ENCODE assay signal across 9 mouse cellular contexts in the genomic region with DNA sequence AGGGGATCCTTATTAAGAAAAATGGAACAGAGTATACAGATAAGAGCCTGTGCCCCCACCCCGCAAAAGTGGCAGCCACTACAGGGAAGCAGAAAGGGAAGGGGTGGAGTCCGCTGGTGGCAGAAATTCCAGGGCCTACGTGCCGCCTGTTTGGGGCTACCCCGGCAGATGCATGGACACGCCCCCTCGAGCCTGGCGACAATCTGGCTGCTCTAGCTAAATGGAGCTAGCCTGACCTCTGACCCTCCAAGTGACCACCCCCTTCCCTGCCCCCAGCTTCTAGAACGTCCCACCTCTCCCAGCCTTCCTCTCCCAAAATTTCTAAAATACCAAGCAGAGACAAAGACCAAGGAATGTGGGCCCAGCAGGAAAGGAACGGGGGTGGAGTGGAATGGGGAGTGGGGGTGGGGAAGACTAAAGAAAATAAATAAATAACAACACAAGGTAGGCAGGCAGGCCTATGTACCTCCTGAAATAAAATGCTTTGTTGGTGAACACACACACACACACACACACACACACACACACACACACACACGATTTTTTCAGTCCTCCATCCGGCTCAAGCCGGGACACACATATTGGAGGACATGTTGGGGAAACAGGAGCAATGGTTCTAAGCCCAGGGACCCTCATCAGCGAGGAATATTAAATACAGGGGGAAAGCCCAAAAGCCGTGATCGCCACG. TPM values are rescaled to one million over a fixed set of nuclear protein-coding genes. Genes with fewer than 3 reads are reported as not detected.
DNase-seq lines count a peak whose midpoint lies in the region; ATAC-seq lines count a peak whose summit lies in the region.
"Had no signal": no experiment of that assay in that cellular context is flagged by ENCODE, and none has a peak within 500 bp of the region (broad histone marks: within the 10 kb centered on the region; RNA-seq: fewer than 3 reads in every experiment).

No protein-coding gene starts in this region.

- intact Hi-C loops in left cerebral cortex, postnatal 4 days (cut with DNase I), result no loop called here
- intact Hi-C loops in left cerebral cortex, postnatal 25 days (cut with DNase I), result no loop called here

- H3K27ac ChIP-seq in forebrain, embryonic 12.5 days, result no peak overlapping the region
- H3K27ac ChIP-seq in liver, embryonic 15.5 days (replicated peaks), result no peak overlapping the region; the same call in 1 of the 2 replicates

- H3K9ac ChIP-seq in forebrain, embryonic 12.5 days, result no peak overlapping the region
- no peak overlapping the region for H3K9ac ChIP-seq in liver, embryonic 15.5 days

- no peaks in the 10 kb centered on the region for H3K9me3 ChIP-seq in forebrain, embryonic 12.5 days
- no peaks in the 10 kb centered on the region for H3K9me3 ChIP-seq in liver, embryonic 15.5 days (replicated peaks)

- peak overlapping the region; percentile 31 for H3K4me2 ChIP-seq in forebrain, embryonic 12.5 days
- H3K4me2 ChIP-seq in liver, embryonic 15.5 days, result peak overlapping the region; percentile 30

- H3K4me1 ChIP-seq in forebrain, embryonic 12.5 days, result peaks cover 40% of the 10 kb centered on the region
- H3K4me1 ChIP-seq in liver, embryonic 15.5 days (replicated peaks), result peaks cover 20% of the 10 kb centered on the region

- 0 out of 2 replicates have a peak, but pooled peaks cover 3% of the 10 kb centered on the region for H3K27me3 ChIP-seq in forebrain, embryonic 12.5 days
- H3K27me3 ChIP-seq in liver, embryonic 15.5 days, result no peaks in the 10 kb centered on the region

- ATAC-seq in forebrain, embryonic 12.5 days (ENCODE audit: low FRiP score), result peak; percentile 64
- ATAC-seq in liver, embryonic 15.5 days (ENCODE audit: insufficient read depth), result peak; percentile 54; the same call in 1 of the 2 replicates
- ATAC-seq in monocyte, adult 5-6 weeks (replicated peaks; ENCODE audit: insufficient number of reproducible peaks, low FRiP score, low TSS enrichment, poor library complexity, severe bottlenecking), result no peak

- no peak overlapping the region for H3K4me3 ChIP-seq in forebrain, embryonic 12.5 days (replicated peaks)
- no peak overlapping the region for H3K4me3 ChIP-seq in liver, embryonic 15.5 days (replicated peaks)

- 7% methylated on average over 17 of the region's 17 CpGs for WGBS in forebrain, embryonic 12.5 days
- WGBS in liver, embryonic 15.5 days (ENCODE audit: insufficient replicate concordance), result 27% methylated on average over 17 of the region's 17 CpGs

- DNase-seq in left cerebral cortex, postnatal 4 days, result peak; percentile 23
- no peak for DNase-seq in left cerebral cortex, postnatal 25 days (ENCODE audit: low spot score in 2 of 2)
- peak; percentile 57 for DNase-seq in hindlimb bud, embryonic 11.5 days (ENCODE audit: extremely low spot score, low read depth, low spot score)
- no peak for DNase-seq in layer of hippocampus, adult 11-12 months (ENCODE audit: low spot score)
- no peak for DNase-seq in cerebellum, adult 11-12 months

- no peaks in the 10 kb centered on the region for H3K36me3 ChIP-seq in forebrain, embryonic 12.5 days (replicated peaks)
- H3K36me3 ChIP-seq in liver, embryonic 15.5 days (replicated peaks), result no peaks in the 10 kb centered on the region

RNA-seq across cellular contexts. Expression of gene C130032M10Rik, which starts 12.6 kb away (rescaled TPM):
- not detected for total RNA-seq in left cerebral cortex, postnatal 4 days (2021)
- total RNA-seq in left cerebral cortex, postnatal 25 days (2021), result not detected
- polyA plus RNA-seq in forebrain, embryonic 12.5 days (2016; fragmentation: Nextera tagmentation; extraction: Ambion mirVana), result not detected in 2 replicates
- not detected in 2 replicates for polyA plus RNA-seq in liver, embryonic 15.5 days (2015; fragmentation: Nextera tagmentation; extraction: Ambion mirVana)
- not detected in 3 replicates for total RNA-seq in monocyte, adult 5-6 weeks (2017)
- polyA plus RNA-seq: large intestine, adult 2 months had no signal

RNA-seq across cellular contexts. Expression of gene Ccr4, which starts 23.4 kb away (rescaled TPM):
- not detected for total RNA-seq in left cerebral cortex, postnatal 4 days (2021)
- total RNA-seq in left cerebral cortex, postnatal 25 days (2021), result not detected
- polyA plus RNA-seq in forebrain, embryonic 12.5 days (2016; fragmentation: Nextera tagmentation; extraction: Ambion mirVana), result not detected in 2 replicates
- not detected in 2 replicates for polyA plus RNA-seq in liver, embryonic 15.5 days (2015; fragmentation: Nextera tagmentation; extraction: Ambion mirVana)
- 0.19 to 0.43 TPM (median 0.38 TPM) in 3 replicates for total RNA-seq in monocyte, adult 5-6 weeks (2017)

RNA-seq across cellular contexts. Expression of gene Trim71, which starts 36.0 kb away (rescaled TPM):
- total RNA-seq in left cerebral cortex, postnatal 4 days (2021), result under 1 TPM; 0.06 to 0.14 TPM
- total RNA-seq in left cerebral cortex, postnatal 25 days (2021), result under 1 TPM; 0.69 TPM
- 0.36 and 0.52 TPM in 2 replicates for polyA plus RNA-seq in forebrain, embryonic 12.5 days (2016; fragmentation: Nextera tagmentation; extraction: Ambion mirVana)
- 0.86 TPM in 2 replicates for polyA plus RNA-seq in liver, embryonic 15.5 days (2015; fragmentation: Nextera tagmentation; extraction: Ambion mirVana)
- 0.10 TPM in 1 of 3 replicates, not detected in the others for total RNA-seq in monocyte, adult 5-6 weeks (2017)
- polyA plus RNA-seq: large intestine, adult 2 months had no signal

Comparison
In these comparisons a context has a peak if more than half of its experiments do, and no peak if none do; other contexts are left out.
1. DNase-seq: peak in left cerebral cortex, postnatal 4 days (single experiment) and hindlimb bud, embryonic 11.5 days (single experiment); none in left cerebral cortex, postnatal 25 days (0 of 2), layer of hippocampus, adult 11-12 months (single experiment) and cerebellum, adult 11-12 months (single experiment).